Mouse (Mus musculus): ENCODE data around the gene Lrrc8b. TPM values are rescaled to one million over a fixed set of nuclear protein-coding genes. Genes with fewer than 3 reads are reported as not detected.

Lrrc8b gene
- polyA plus RNA-seq, 1 experiment from 2014 or later = 9.5 TPM

DNA sequence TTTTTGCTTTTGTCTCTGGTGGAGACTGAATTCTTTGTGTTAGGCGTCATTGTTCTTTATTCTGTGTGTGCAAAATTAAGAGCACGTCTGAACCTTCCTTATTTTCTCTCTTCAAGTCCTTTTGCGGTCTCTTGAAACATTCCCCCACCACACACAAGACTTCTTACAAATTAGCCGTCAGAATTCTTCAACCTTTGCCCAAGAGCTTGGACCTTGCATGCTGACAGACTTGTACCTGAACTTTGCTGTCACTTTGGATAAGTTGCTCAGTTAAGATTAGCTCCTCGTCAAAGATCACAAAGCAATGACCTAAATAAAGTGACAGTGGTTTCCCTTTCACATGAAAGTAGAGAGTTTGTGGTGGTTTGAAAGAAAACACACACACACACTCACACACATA lies 3.3 kb downstream of the Lrrc8b start:
- no peak for DNase-seq (ENCODE audit: low spot score)

- DNase-seq (ENCODE audit: low spot score) = no peak
Observed at GRCm38 (mm10) chr5:105425587-105425986, 10.0 kb downstream of the Lrrc8b start.

DNA sequence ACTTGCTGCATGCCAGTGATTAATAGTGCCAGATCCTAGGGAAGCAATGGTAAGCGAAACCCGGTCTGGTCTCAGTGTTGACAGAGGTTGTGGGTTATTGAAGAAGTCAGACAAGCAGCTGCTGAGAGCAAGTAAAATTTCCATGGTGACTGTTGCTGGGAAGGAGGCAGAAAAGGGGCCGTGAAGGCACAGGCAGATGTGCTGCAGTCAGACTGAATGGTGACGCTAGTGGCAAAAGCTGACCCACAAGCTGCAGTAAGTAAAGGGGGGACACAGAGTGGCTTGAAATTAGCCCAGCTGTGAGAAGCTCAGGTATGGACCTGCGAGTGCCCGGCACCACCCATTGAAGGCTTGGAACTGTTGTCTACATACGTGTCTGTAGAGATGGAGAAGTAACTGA lies 11.8 kb downstream of the Lrrc8b start:
- no peak for DNase-seq (ENCODE audit: low spot score)

GRCm38 (mm10) chr5:105428265-105428974 lies 12.8 kb downstream of the Lrrc8b start:
- DNase-seq (ENCODE audit: low spot score) = no peak

DNA sequence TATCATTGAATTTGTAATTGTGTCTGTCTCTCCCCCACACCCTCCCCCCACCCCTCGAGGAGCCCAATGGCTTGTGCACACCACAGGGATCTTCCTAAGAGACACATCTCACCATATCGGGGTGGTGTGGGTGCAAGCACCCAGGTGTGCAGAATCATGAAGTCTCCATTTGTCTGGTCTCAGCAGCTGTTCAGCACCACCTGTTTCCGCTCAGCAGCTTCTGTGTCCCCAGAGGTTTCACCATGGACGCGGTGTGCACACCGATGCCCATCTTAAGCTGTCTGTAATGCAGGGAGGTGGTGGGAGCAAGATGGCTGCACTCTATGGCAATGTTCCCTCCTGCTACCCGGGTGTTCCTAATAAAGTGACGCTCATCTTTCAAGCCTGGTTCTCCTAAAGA lies 14.6 kb downstream of the Lrrc8b start:
- DNase-seq (ENCODE audit: low spot score) = no peak

- DNase-seq (ENCODE audit: low spot score) = no peak
Observed at GRCm38 (mm10) chr5:105439608-105440007, 24.0 kb downstream of the Lrrc8b start.

DNA sequence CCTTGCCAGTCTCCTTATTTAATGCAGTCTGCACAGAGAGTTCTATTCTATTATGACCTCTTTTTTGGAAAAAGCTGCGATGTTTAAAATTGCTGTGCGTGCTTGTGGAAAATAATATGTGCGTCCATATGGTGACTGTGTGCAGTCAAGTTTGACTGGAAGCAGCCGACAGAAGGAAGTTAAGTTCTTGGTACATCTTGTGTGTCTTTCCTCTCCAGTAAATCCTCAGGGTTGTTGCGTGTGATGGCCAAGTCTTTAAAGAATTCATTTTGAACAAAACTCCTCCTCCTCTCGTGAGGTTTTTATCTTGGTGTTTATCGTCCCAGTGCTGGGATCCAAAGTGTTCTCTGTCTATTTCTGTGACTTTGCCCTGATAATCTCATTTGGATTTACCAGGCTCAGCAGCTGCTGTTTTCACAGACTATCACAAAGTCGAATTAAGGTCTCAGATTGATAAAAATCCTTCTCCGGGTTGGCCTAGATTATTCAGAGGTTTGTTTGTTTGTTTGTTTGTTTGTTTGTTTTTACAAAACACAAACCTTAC lies 25.5 kb downstream of the Lrrc8b start:
- no peak for DNase-seq (ENCODE audit: low spot score)

- DNase-seq (ENCODE audit: low spot score) = peak; percentile 58
Observed at GRCm38 (mm10) chr5:105442212-105443000, 26.8 kb downstream of the Lrrc8b start.

DNA sequence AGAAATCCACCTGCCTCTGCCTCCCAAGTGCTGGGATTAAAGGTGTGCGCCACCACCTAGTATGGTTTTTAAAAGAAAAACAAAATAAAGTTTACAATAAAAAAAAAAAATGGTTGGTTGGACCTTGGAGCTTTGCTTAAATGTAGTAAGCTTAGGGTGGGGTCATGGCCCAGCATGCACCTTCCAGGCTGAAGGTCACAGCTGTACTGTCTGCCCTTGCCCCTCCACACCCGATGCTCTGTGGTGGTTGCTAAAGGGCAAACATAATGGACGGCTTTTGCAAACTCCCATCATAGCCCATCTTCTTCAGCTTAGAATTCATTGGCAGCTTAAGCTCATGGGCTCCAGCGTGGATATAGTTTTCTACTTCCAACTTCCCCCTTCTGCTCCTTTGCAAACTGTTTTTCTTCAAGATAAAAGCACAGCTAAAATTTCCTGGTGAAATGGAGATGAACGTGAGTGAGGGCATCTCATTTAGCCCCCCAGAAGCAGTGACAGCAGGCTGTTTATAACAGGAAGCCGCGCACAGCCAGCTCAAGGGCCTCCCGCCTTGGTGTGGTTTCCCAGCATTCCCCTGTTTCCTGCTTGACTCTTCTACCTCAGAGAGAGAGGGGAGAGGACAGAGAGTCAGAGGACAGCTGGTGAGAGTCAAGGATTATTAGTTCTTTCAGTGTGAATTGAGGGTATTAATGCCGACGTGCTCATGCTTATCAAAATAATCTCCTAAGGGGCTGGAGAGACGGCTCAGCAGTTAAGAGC lies 27.7 kb downstream of the Lrrc8b start:
- peak; percentile 88 for DNase-seq (ENCODE audit: low spot score)

DNA sequence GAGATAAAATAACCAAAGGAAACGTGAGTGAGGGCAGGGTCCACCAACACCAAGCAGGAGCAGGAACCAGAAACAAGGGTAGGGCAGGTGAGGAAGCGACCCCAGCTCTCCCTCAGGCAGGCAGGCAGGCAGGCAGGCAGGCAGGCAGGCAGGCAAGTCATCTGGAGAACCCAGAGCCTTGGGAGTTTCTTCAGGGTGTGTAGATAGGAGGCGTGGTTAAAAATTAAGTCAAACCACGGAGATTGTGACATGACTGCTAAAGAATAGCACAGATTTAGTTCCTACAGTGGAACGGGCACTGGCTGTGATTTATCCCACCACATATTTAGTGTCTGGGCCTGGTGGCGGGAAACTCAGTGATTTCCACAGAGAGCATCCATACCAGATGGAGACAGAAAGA lies 30.1 kb downstream of the Lrrc8b start:
- DNase-seq (ENCODE audit: low spot score) = no peak

- DNase-seq (ENCODE audit: low spot score) = no peak
Observed at GRCm38 (mm10) chr5:105454105-105454504, 38.5 kb downstream of the Lrrc8b start.

DNA sequence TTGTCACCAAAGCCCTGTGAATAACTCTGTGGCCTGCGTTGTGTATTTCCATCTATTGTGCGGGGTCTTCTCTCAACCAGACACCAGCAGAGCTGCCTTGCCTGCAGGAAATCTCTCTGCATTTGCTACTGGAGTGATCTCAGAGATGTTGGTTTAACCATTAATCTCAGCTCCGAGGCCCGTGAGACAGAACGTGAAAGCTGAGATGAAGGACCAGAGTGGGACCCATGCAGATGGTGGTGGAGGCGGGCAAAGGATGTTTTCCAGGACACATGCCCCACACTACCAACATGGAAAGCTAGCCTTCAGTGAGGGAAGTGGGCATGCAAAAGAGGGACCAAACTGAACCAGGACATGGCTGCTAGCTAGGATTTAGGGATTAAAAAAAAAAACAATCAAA lies 43.5 kb downstream of the Lrrc8b start:
- DNase-seq (ENCODE audit: low spot score) = no peak

GRCm38 (mm10) chr5:105460551-105460950 lies 45.0 kb downstream of the Lrrc8b start:
- DNase-seq (ENCODE audit: low spot score) = no peak

GRCm38 (mm10) chr5:105461076-105461475 lies 45.5 kb downstream of the Lrrc8b start:
- no peak for DNase-seq (ENCODE audit: low spot score)

- no peak for DNase-seq (ENCODE audit: low spot score)
Observed at GRCm38 (mm10) chr5:105464671-105465070, 49.1 kb downstream of the Lrrc8b start.

GRCm38 (mm10) chr5:105465550-105465949 lies 50.0 kb downstream of the Lrrc8b start:
- no peak for DNase-seq (ENCODE audit: low spot score)

DNA sequence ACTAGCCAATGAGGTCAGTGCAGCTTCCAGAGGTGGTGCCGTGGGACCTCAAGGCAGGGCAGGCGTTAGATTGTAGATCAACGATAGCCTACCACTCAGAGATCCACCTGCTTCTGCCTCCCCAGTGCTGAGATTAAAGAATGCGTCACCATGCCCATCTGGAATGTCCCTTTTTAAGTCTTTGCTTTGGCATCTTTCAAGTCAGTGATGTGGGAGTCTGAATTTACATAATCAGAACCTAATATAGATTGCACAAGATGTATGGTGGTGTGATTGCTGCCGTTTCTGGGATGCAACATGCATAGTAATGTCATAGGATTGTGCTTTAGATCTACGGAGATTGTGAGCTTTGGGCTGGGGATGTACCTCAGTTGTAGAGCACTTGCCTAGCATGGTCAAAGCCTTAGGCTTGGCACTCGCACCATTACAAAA lies 50.9 kb downstream of the Lrrc8b start:
- no peak for DNase-seq (ENCODE audit: low spot score)

GRCm38 (mm10) chr5:105467271-105467670 lies 51.7 kb downstream of the Lrrc8b start:
- DNase-seq (ENCODE audit: low spot score) = no peak

DNA sequence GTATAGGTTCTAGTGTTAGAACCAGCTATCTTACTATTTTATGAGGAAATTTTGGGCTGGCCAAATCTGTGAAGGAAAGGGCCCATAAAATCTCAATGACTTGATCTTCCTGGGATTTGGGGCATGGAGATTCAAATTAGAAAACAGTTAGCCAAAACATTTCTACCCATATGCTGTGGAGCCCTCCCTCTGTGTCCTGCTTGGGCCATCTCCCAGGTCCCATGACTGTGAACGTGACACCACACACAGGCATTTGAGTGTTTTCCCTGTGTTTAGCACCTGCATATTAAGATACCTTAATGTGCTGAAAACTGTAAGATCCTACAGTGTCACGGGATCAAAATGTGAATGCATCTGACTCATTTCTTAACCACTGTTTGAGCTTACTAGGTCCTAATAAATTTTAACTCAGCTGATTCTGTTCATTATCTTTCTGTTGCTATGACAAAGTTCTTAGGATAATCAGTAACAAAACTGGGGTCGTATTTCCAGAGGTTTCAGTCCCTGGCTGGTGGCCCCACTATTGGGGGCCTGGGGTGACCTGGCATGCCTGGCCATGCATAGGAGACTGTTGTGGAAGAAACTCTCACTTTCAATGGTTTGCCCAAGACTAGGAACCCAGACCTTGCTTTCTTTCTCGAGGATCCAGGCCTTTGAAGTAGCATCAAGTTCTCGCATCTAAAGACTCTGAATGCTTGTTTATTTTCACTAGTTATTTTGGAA lies 57.6 kb downstream of the Lrrc8b start:
- no peak for DNase-seq (ENCODE audit: low spot score)

DNA sequence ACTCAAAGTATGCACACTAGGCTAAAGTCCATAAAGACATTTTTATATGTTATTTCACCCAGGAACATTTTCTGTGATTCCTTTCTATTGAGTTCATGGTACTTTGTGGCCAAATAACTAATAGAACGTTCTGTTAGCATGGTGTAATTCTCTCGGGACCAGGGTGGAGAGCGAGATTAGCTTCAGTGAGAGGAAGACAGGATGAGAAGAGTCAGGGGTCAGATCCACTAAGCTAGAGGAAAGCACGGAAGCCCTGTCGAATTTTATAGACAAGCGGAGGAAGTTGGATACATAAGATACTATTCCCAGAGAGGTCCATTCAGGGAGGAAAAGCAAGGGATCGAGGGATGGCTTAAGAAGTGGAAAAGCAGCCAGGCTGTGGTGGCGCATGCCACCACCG lies 62.0 kb downstream of the Lrrc8b start:
- DNase-seq (ENCODE audit: low spot score) = no peak

GRCm38 (mm10) chr5:105479673-105480072 lies 64.1 kb downstream of the Lrrc8b start:
- no peak for DNase-seq (ENCODE audit: low spot score)
